Comparison of ENCODE assay signal across 20 mouse cellular contexts in genomic region chr9:34561281-34561680, GRCm38 (mm10).
DNase-seq lines count a peak whose midpoint lies in the region; ATAC-seq lines count a peak whose summit lies in the region.
"Had no signal": no experiment of that assay in that cellular context is flagged by ENCODE, and none has a peak within 500 bp of the region (broad histone marks: within the 10 kb centered on the region; RNA-seq: fewer than 3 reads in every experiment).

No protein-coding gene starts in this region.

- H3K4me1 ChIP-seq in neural tube, embryonic 15.5 days = peaks cover 42% of the 10 kb centered on the region
- peaks cover 26% of the 10 kb centered on the region for H3K4me1 ChIP-seq in forebrain, embryonic 14.5 days (ENCODE audit: control insufficient read depth, insufficient read depth, low read length)

- peak overlapping the region; percentile 72; the same call in 1 of the 2 replicates for H3K27ac ChIP-seq in neural tube, embryonic 15.5 days (replicated peaks)
- no peak overlapping the region for H3K27ac ChIP-seq in forebrain, embryonic 14.5 days (ENCODE audit: low read depth, low read length)
- H3K27ac ChIP-seq: embryonic facial prominence, embryonic 10.5 days; embryonic facial prominence, embryonic 12.5 days; forebrain, embryonic 13.5 days had no signal

- H3K36me3 ChIP-seq in neural tube, embryonic 15.5 days = no peaks in the 10 kb centered on the region
- no peaks in the 10 kb centered on the region for H3K36me3 ChIP-seq in forebrain, embryonic 14.5 days (ENCODE audit: control insufficient read depth, insufficient read depth, low read length)
- H3K36me3 ChIP-seq: embryonic facial prominence, embryonic 10.5 days; embryonic facial prominence, embryonic 12.5 days; G1E had no signal

- H3K27me3 ChIP-seq in neural tube, embryonic 15.5 days (replicated peaks) = no peaks in the 10 kb centered on the region
- no peaks in the 10 kb centered on the region; the same call in 1 of the 2 replicates for H3K27me3 ChIP-seq in forebrain, embryonic 14.5 days (replicated peaks; ENCODE audit: control insufficient read depth, insufficient read depth, low read length)
- H3K27me3 ChIP-seq: embryonic facial prominence, embryonic 12.5 days; Patski had no signal

- H3K9ac ChIP-seq in neural tube, embryonic 15.5 days (replicated peaks) = no peak overlapping the region
- no peak overlapping the region for H3K9ac ChIP-seq in forebrain, embryonic 14.5 days (ENCODE audit: low read length)
- H3K9ac ChIP-seq: embryonic facial prominence, embryonic 12.5 days; forebrain, embryonic 13.5 days had no signal

- H3K9me3 ChIP-seq in neural tube, embryonic 15.5 days (replicated peaks) = no peaks in the 10 kb centered on the region
- H3K9me3 ChIP-seq in forebrain, embryonic 14.5 days (replicated peaks; ENCODE audit: control insufficient read depth, low read length) = no peaks in the 10 kb centered on the region
- H3K9me3 ChIP-seq: embryonic facial prominence, embryonic 10.5 days; embryonic facial prominence, embryonic 12.5 days; forebrain, embryonic 13.5 days had no signal

- DNase-seq in neural tube, embryonic 10.5 days (ENCODE audit: extremely low spot score, low spot score) = no peak
- DNase-seq in R1 (ENCODE audit: low read depth, low spot score) = peak; percentile 70
- DNase-seq in retina, embryonic 14.5 days (ENCODE audit: low spot score) = no peak
- no peak for DNase-seq in forebrain, embryonic 14.5 days (ENCODE audit: low spot score)
- DNase-seq: adrenal gland, adult 8-10 months; adrenal gland, postnatal 14 days; adrenal gland, postnatal 36 days; cerebellum, adult 11-12 months; cerebellum, adult 2 months; cerebellum, adult 9-10 months; cerebellum, postnatal 10 days; cerebellum, postnatal 25 days had no signal

- ATAC-seq in neural tube, embryonic 15.5 days (ENCODE audit: low FRiP score) = no peak
- no peak for ATAC-seq in forebrain, embryonic 14.5 days
- ATAC-seq: activated CD4-positive, CD25-positive, alpha-beta regulatory T cell, adult 4 months; forebrain, embryonic 13.5 days; forebrain, embryonic 16.5 days; Patski had no signal

- 47% methylated on average over 1 of the region's 1 CpGs for WGBS in neural tube, embryonic 15.5 days
- WGBS in forebrain, embryonic 14.5 days = 64% methylated on average over 1 of the region's 1 CpGs

- H3K4me3 ChIP-seq in neural tube, embryonic 15.5 days (replicated peaks) = no peak overlapping the region
- H3K4me3 ChIP-seq in forebrain, embryonic 14.5 days (ENCODE audit: low read depth, low read length) = no peak overlapping the region
- H3K4me3 ChIP-seq: embryonic facial prominence, embryonic 10.5 days; embryonic facial prominence, embryonic 12.5 days; forebrain, embryonic 13.5 days had no signal

- no peak overlapping the region for H3K4me2 ChIP-seq in neural tube, embryonic 15.5 days
- H3K4me2 ChIP-seq in forebrain, embryonic 14.5 days (ENCODE audit: low read length) = no peak overlapping the region
- H3K4me2 ChIP-seq: embryonic facial prominence, embryonic 12.5 days; forebrain, embryonic 13.5 days had no signal
